ENCODE assay signal across 9 mouse cellular contexts in genomic region chr13:52582878-52583661, GRCm38 (mm10). TPM values are rescaled to one million over a fixed set of nuclear protein-coding genes. Genes with fewer than 3 reads are reported as not detected.
DNase-seq lines count a peak whose midpoint lies in the region; ATAC-seq lines count a peak whose summit lies in the region.
"Had no signal": no experiment of that assay in that cellular context is flagged by ENCODE, and none has a peak within 500 bp of the region (broad histone marks: within the 10 kb centered on the region; RNA-seq: fewer than 3 reads in every experiment).

Syk (plus strand) TSS chr13:52583173.

- peak; percentile 30; the same call in 1 of the 2 replicates for ATAC-seq in erythroid progenitor cell, adult 5-6 weeks (replicated peaks; ENCODE audit: low FRiP score, poor library complexity, severe bottlenecking)
- ATAC-seq in heart, embryonic 16.5 days (replicated peaks; ENCODE audit: extremely low read depth, insufficient read depth, low FRiP score) = peak; percentile 79

- 1% methylated on average over 70 of the region's 70 CpGs for WGBS in heart, embryonic 16.5 days
- WGBS in large intestine, adult 2 months = under 1% methylated on average over 69 of the region's 70 CpGs

- peaks cover 3% of the 10 kb centered on the region for H3K4me1 ChIP-seq in heart, embryonic 16.5 days (ENCODE audit: control insufficient read depth, insufficient read depth, low read length)

- peak within 1 kb of the TSS; percentile 94 for H3K4me2 ChIP-seq in heart, embryonic 16.5 days (ENCODE audit: low read depth, low read length)

- no peaks in the 10 kb centered on the region for H3K9me3 ChIP-seq in heart, embryonic 16.5 days (replicated peaks; ENCODE audit: control insufficient read depth, low read length)

- peak within 1 kb of the TSS; percentile 87 for H3K9ac ChIP-seq in heart, embryonic 16.5 days (ENCODE audit: low read length)

- peak; percentile 49 for DNase-seq in layer of hippocampus, adult 11-12 months (ENCODE audit: low spot score)
- DNase-seq in layer of hippocampus, adult 9-10 months (ENCODE audit: low spot score) = no peak
- DNase-seq in large intestine, adult 2 months (ENCODE audit: low read depth, low spot score) = peak; percentile 42
- peak; percentile 73 for DNase-seq in lung, postnatal 10 days
- DNase-seq in ovary, postnatal 10 days (ENCODE audit: low spot score) = peak; percentile 27
- DNase-seq in thymus, postnatal 14 days = peak; percentile 89

- peak within 1 kb of the TSS; percentile 80 for H3K4me3 ChIP-seq in heart, embryonic 16.5 days (ENCODE audit: low read length)

- H3K27ac ChIP-seq in heart, embryonic 16.5 days (ENCODE audit: low read length) = peak within 1 kb of the TSS; percentile 64

- no peaks in the 10 kb centered on the region for H3K36me3 ChIP-seq in heart, embryonic 16.5 days (ENCODE audit: control insufficient read depth, insufficient read depth)
- H3K36me3 ChIP-seq: G1E had no signal

- no peaks in the 10 kb centered on the region for H3K27me3 ChIP-seq in heart, embryonic 16.5 days (ENCODE audit: control insufficient read depth, insufficient read depth, low read length)

RNA-seq across cellular contexts. Expression of gene Syk, which starts in this region (rescaled TPM):
- total RNA-seq in erythroid progenitor cell, adult 5-6 weeks (2015; ENCODE audit: low replicate concordance) = 31.9 and 33.9 TPM in 2 replicates
- total RNA-seq in erythroid progenitor cell, adult 5-6 weeks (2017; ENCODE audit: low replicate concordance) = 24.4 and 25.9 TPM in 2 replicates
- 7.9 and 8.7 TPM in 2 replicates for polyA plus RNA-seq in heart, embryonic 16.5 days (2015; fragmentation: Nextera tagmentation; extraction: Ambion mirVana)
- polyA plus RNA-seq in large intestine, adult 2 months (2012; rRNA removed) = 16.9 and 20.0 TPM in 2 replicates
- polyA plus RNA-seq: G1E had no signal
